Mouse (Mus musculus) CH12.LX (cell line): ENCODE data around the gene Bst1. TPM values are rescaled to one million over a fixed set of nuclear protein-coding genes. Genes with fewer than 3 reads are reported as not detected.

Experiments used
- DNase-seq: peaks from one replicate; pipeline ENCODE4 v3.0.0-alpha.2; 2013; ENCODE audit errors: extremely low read depth
- H3K27ac ChIP-seq: 2 replicates; pipeline ENCODE4 v1.5.1; 2012; ENCODE audit warnings: low read depth, mild to moderate bottlenecking, control low read depth, moderate library complexity; ENCODE audit not compliant: insufficient read depth
- H3K27me3 ChIP-seq: replicated peaks from 2 replicates; pipeline ENCODE3; 2012; ENCODE audit warnings: inconsistent platforms
- H3K36me3 ChIP-seq, 2 experiments: replicated peaks in 1 of 2; 2 replicates each; pipeline versions ENCODE3 to v1.6.1; 2012; ENCODE audit warnings: inconsistent platforms in 1 of 2, low read length in 1 of 2, mild to moderate bottlenecking in 1 of 2, mixed read lengths in 1 of 2, moderate library complexity in 1 of 2; ENCODE audit not compliant: control insufficient read depth in 1 of 2, insufficient read depth in 1 of 2
- H3K4me1 ChIP-seq, 2 experiments: 2 replicates each; pipeline ENCODE4 v1.6.1; 2012; ENCODE audit warnings: inconsistent platforms in 1 of 2, moderate library complexity in 1 of 2; ENCODE audit not compliant: insufficient read depth in 2 of 2, control insufficient read depth in 1 of 2
- H3K4me2 ChIP-seq: 2 replicates; pipeline ENCODE4 v1.6.1; 2012; ENCODE audit warnings: low read depth, mild to moderate bottlenecking, control low read depth; ENCODE audit not compliant: poor library complexity, insufficient read depth, severe bottlenecking
- H3K4me3 ChIP-seq, 3 experiments: fragments of 150-350 bp in 1 of 3; sonication (generic) in 1 of 3; replicated peaks in 1 of 3; 2 replicates each; pipeline versions ENCODE3 to v1.5.1; 2011 to 2012; ENCODE audit warnings: low read depth in 2 of 3, low read length in 2 of 3, mild to moderate bottlenecking in 2 of 3, moderate library complexity in 2 of 3, control low read depth in 1 of 3, improper control_type of control experiment in 1 of 3, inconsistent platforms in 1 of 3, mixed read lengths in 1 of 3; ENCODE audit not compliant: poor library complexity in 1 of 3
- H3K79me2 ChIP-seq: replicated peaks from 2 replicates; pipeline ENCODE4 v1.6.1; 2012; ENCODE audit warnings: mild to moderate bottlenecking, moderate library complexity; ENCODE audit not compliant: control insufficient read depth, poor library complexity, insufficient read depth, severe bottlenecking; ENCODE audit errors: extremely low read depth
- H3K9ac ChIP-seq: 2 replicates; pipeline ENCODE4 v1.6.1; 2012; ENCODE audit warnings: low read depth, mild to moderate bottlenecking, control low read depth, moderate library complexity; ENCODE audit not compliant: insufficient read depth
- H3K9me3 ChIP-seq: replicated peaks from 2 replicates; pipeline ENCODE3; 2012; ENCODE audit warnings: low read length, inconsistent platforms, mixed read lengths
- BHLHE40 ChIP-seq: IDR thresholded peaks from 2 replicates; pipeline ENCODE4 v1.6.1; 2011; ENCODE audit warnings: mild to moderate bottlenecking, low read depth, low read length, improper control_type of control experiment
- CHD1 ChIP-seq: IDR thresholded peaks from 2 replicates; pipeline ENCODE4 v1.6.1; 2012; ENCODE audit warnings: low read depth, low read length, improper control_type of control experiment, inconsistent platforms
- CHD2 ChIP-seq: IDR thresholded peaks from 2 replicates; pipeline ENCODE4 v1.6.1; 2011; ENCODE audit warnings: low read length, improper control_type of control experiment
- CTCF ChIP-seq, 2 experiments: IDR thresholded peaks in 1 of 2; conservative IDR thresholded peaks in 1 of 2; 2 replicates each; pipeline ENCODE4 v1.5.1; 2011 to 2012; ENCODE audit warnings: low read depth in 2 of 2, low read length in 2 of 2, improper control_type of control experiment in 1 of 2, inconsistent platforms in 1 of 2, mild to moderate bottlenecking in 1 of 2, moderate library complexity in 1 of 2
- ELF1 ChIP-seq: IDR thresholded peaks from 2 replicates; pipeline ENCODE4 v1.6.1; 2014; ENCODE audit warnings: low read depth, mild to moderate bottlenecking, inconsistent platforms, low read length, improper control_type of control experiment
- GABPA ChIP-seq: IDR thresholded peaks from 2 replicates; pipeline ENCODE4 v1.6.1; 2012; ENCODE audit warnings: low read depth, low read length, improper control_type of control experiment, inconsistent platforms; ENCODE audit not compliant: insufficient replicate concordance
- HCFC1 ChIP-seq: IDR thresholded peaks from 2 replicates; pipeline ENCODE4 v1.6.1; 2012; ENCODE audit warnings: low read depth, mild to moderate bottlenecking, inconsistent platforms, low read length, improper control_type of control experiment
- IRF4 ChIP-seq: IDR thresholded peaks from 2 replicates; pipeline ENCODE4 v1.6.1; 2014; ENCODE audit warnings: low read depth, mild to moderate bottlenecking, inconsistent platforms, low read length, improper control_type of control experiment
- JUND ChIP-seq: conservative IDR thresholded peaks from 2 replicates; pipeline ENCODE4 v1.6.1; 2011; ENCODE audit warnings: low read depth, low read length, improper control_type of control experiment
- KAT2A ChIP-seq: IDR thresholded peaks from 2 replicates; pipeline ENCODE4 v1.6.1; 2012; ENCODE audit warnings: low read length, improper control_type of control experiment, inconsistent platforms; ENCODE audit not compliant: insufficient replicate concordance
- MAFK ChIP-seq: IDR thresholded peaks from 2 replicates; pipeline ENCODE4 v1.6.1; 2011; ENCODE audit warnings: low read length, improper control_type of control experiment; ENCODE audit not compliant: insufficient replicate concordance
- MAX ChIP-seq: IDR thresholded peaks from 2 replicates; pipeline ENCODE4 v1.6.1; 2011; ENCODE audit warnings: low read length, improper control_type of control experiment
- MAZ ChIP-seq: IDR thresholded peaks from 2 replicates; pipeline ENCODE4 v1.6.1; 2012; ENCODE audit warnings: low read depth, mild to moderate bottlenecking, inconsistent platforms, low read length, improper control_type of control experiment, moderate library complexity
- MEF2A ChIP-seq: IDR thresholded peaks from 2 replicates; pipeline ENCODE4 v1.6.1; 2014; ENCODE audit warnings: low read depth, mild to moderate bottlenecking, inconsistent platforms, low read length, improper control_type of control experiment, borderline replicate concordance
- MXI1 ChIP-seq: IDR thresholded peaks from 2 replicates; pipeline ENCODE4 v1.6.1; 2011; ENCODE audit warnings: mild to moderate bottlenecking, low read depth, low read length, improper control_type of control experiment
- MYC ChIP-seq: IDR thresholded peaks from 2 replicates; pipeline ENCODE4 v1.6.1; 2011; ENCODE audit warnings: low read depth, mild to moderate bottlenecking, improper control_type of control experiment, low read length
- NRF1 ChIP-seq: IDR thresholded peaks from 2 replicates; pipeline ENCODE4 v1.6.1; 2014; ENCODE audit warnings: low read depth, mild to moderate bottlenecking, inconsistent platforms, low read length, improper control_type of control experiment, moderate library complexity
- PAX5 ChIP-seq: IDR thresholded peaks from 2 replicates; pipeline ENCODE4 v1.6.1; 2012; ENCODE audit warnings: low read length, inconsistent platforms, mixed read lengths
- POLR2A ChIP-seq: IDR thresholded peaks from 2 replicates; pipeline ENCODE4 v1.6.1; 2011; ENCODE audit warnings: low read depth, mild to moderate bottlenecking, improper control_type of control experiment, low read length
- POLR2AphosphoS2 ChIP-seq: IDR thresholded peaks from 2 replicates; pipeline ENCODE4 v1.6.1; 2011; ENCODE audit warnings: low read depth, low read length, improper control_type of control experiment
- RAD21 ChIP-seq: IDR thresholded peaks from 2 replicates; pipeline ENCODE4 v1.6.1; 2011; ENCODE audit warnings: low read depth, mild to moderate bottlenecking, low read length, improper control_type of control experiment, moderate library complexity
- RCOR1 ChIP-seq: conservative IDR thresholded peaks from 2 replicates; pipeline ENCODE4 v1.6.1; 2012; ENCODE audit warnings: low read depth, mild to moderate bottlenecking, inconsistent platforms, low read length, improper control_type of control experiment
- SMC3 ChIP-seq: IDR thresholded peaks from 2 replicates; pipeline ENCODE4 v1.6.1; 2011; ENCODE audit warnings: low read depth, low read length, improper control_type of control experiment
- TBP ChIP-seq: conservative IDR thresholded peaks from 2 replicates; pipeline ENCODE4 v1.6.1; 2011; ENCODE audit warnings: low read depth, low read length, improper control_type of control experiment
- UBTF ChIP-seq: IDR thresholded peaks from 2 replicates; pipeline ENCODE4 v1.6.1; 2012; ENCODE audit warnings: low read depth, mild to moderate bottlenecking, inconsistent platforms, low read length, improper control_type of control experiment, moderate library complexity
- USF2 ChIP-seq: conservative IDR thresholded peaks from 2 replicates; pipeline ENCODE4 v1.6.1; 2011; ENCODE audit warnings: low read depth, low read length, improper control_type of control experiment
- ZC3H11A ChIP-seq: IDR thresholded peaks from 2 replicates; pipeline ENCODE4 v1.6.1; 2012; ENCODE audit warnings: low read depth, mild to moderate bottlenecking, inconsistent platforms, low read length, improper control_type of control experiment
- ZKSCAN1 ChIP-seq: IDR thresholded peaks from 2 replicates; pipeline ENCODE4 v1.6.1; 2012; ENCODE audit warnings: low read depth, inconsistent platforms, low read length, improper control_type of control experiment, borderline replicate concordance
- ZMIZ1 ChIP-seq: IDR thresholded peaks from 2 replicates; pipeline ENCODE4 v1.6.1; 2012; ENCODE audit warnings: low read depth, mild to moderate bottlenecking, inconsistent platforms, low read length, improper control_type of control experiment
- ZNF384 ChIP-seq: IDR thresholded peaks from 2 replicates; pipeline ENCODE4 v1.6.1; 2012; ENCODE audit warnings: low read depth, low read length, improper control_type of control experiment, inconsistent platforms
- dilution Hi-C: fragments of 300-500 bp; cut with MboI; formaldehyde crosslinking; loops from 2 replicates; pipeline ENCODE4 v1.14.3; 2020; ENCODE audit warnings: low sequenced_read_pairs; ENCODE audit not compliant: extremely low pct_unique_long_range_greater_than_20kb, extremely low pct_ligation_motif_present
- in situ Hi-C: fragments of 300-500 bp; cut with MboI; formaldehyde crosslinking; loops from 3 replicates; pipeline ENCODE4 v1.14.3; 2019; ENCODE audit warnings: low sequenced_read_pairs, low pct_ligation_motif_present, low pct_unique_long_range_greater_than_20kb, mixed read lengths
- polyA plus RNA-seq: library from polyadenylated mRNA; unstranded; fragments of >175 nt; gene quantifications from 2 replicates; pipeline ENCODE4 v1.2.1, GENCODE M21; 2012; ENCODE audit warnings: low read depth; ENCODE audit not compliant: insufficient read length
- total RNA-seq, 2 experiments: library from RNA; depleted of rRNA; stranded (reverse); fragments of 300-350 nt in 1 of 2; fragments of >200 nt in 1 of 2; gene quantifications; 2 replicates each; pipeline ENCODE4 v1.2.3; 2012 to 2014

Gene Bst1
- total and polyA plus RNA-seq, 3 experiments, result 1.9 to 9.9 (median 4.8) TPM

DNA sequence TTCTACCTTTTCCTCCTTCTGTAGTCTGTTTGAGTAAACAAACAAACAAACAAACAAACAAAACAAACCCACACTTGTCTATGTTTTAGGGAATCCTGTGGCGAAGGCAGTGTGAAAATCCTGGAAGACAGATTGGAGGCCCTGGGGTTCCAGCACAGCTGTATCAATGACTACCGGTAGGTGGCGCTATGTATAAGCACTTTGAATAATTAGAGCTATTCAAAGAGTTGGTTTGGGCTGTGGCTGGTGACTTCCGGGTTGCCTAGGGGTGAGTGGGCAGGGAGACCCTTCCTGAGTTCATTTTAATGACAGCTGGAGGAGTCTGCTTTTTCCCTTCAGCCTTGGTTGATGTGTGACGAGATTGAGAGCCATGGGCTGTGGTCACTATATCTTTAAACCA, 18.7 kb downstream of the Bst1 start:
- dilution Hi-C loops (no loop called here), in situ Hi-C loops (no loop called here)
- H3K27me3 ChIP-seq, result no peaks in the 10 kb centered on the region
- no peaks in the 10 kb centered on the region for H3K79me2 ChIP-seq
- no peak overlapping the region for H3K27ac ChIP-seq
- H3K36me3 ChIP-seq, result peaks cover 0 to 4% of the 10 kb centered on the region in 2 experiments
- DNase-seq, result peak; percentile 59
- no peak overlapping the region for H3K4me2 ChIP-seq
- H3K9ac ChIP-seq, result no peak overlapping the region
- H3K4me3 ChIP-seq, result no peak overlapping the region
- no peaks in the 10 kb centered on the region for H3K9me3 ChIP-seq
- peaks cover 0 to 15% of the 10 kb centered on the region in 2 experiments; a peak in 2 of 4 replicates for H3K4me1 ChIP-seq
- peak; percentile 31 for TF ChIP-seq SMC3
- TF ChIP-seq ZMIZ1, result no peak
- TF ChIP-seq TBP, result no peak
- peak; percentile 83 for TF ChIP-seq ELF1
- TF ChIP-seq CTCF (conservative IDR thresholded peaks at IDR 0.05 in 1 of 2, IDR thresholded peaks at IDR 0.05 in 1 of 2; ENCODE audit: low read depth in 2 of 2, low read length in 2 of 2), result peak; percentile 72 to 83
- TF ChIP-seq RAD21, result peak; percentile 48
- TF ChIP-seq ZNF384, result no peak
- no peak for TF ChIP-seq BHLHE40
- no peak for TF ChIP-seq IRF4
- TF ChIP-seq CHD2, result no peak
- no peak for TF ChIP-seq GABPA

DNA sequence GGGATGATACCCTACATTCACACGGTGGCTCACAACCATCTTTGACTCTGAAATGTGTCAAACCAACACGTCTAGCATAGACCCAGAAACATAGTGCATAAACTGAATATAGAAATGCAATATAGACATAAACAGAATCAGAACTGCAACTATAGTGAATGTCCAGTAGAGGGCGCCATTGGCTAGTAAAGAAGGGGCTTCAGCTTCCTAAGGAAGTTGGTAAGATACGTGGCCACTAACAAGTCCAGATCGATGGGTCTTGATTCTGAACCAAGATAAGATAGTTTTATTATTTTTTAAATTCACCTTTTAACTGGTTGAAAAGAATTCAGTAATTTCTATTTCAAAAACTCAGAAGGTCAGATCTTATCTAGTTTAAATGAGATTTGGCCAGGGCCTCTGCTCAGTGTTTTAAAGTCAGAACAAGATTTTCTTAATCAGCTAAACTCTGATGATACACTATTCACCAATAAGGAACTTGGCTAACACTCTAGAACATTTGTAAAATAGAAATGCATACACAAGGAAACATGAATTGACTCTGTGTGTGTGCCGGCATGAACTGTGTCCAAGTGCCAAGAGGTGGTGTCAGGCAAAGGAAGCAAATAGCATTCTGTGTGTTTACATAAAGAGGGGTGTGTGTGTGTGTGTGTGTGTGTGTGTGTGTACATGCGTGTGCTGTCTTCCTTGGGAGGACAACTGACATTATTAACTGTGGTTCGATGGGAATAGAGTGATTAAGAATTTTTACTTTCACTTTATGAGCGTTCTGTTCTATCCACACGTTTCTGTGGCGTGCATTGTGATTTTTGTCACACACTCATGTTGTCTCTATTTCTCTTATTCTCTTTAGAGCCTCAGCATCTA, 22.7 kb downstream of the Bst1 start:
- peak overlapping the region; percentile 61; the same call in 1 of the 2 replicates for H3K9ac ChIP-seq
- peak overlapping the region; percentile 100 for H3K4me2 ChIP-seq
- peak overlapping the region; percentile 29 to 64 (median 32) for H3K4me3 ChIP-seq
- DNase-seq, result peak; percentile 87
- peaks cover 0 to 4% of the 10 kb centered on the region in 2 experiments for H3K36me3 ChIP-seq
- no peaks in the 10 kb centered on the region for H3K27me3 ChIP-seq
- no peaks in the 10 kb centered on the region for H3K79me2 ChIP-seq
- peaks cover 11% of the 10 kb centered on the region for H3K9me3 ChIP-seq
- dilution Hi-C loops, result no loop called here
- H3K27ac ChIP-seq, result peak overlapping the region; percentile 67; the same call in 1 of the 2 replicates
- in situ Hi-C loops, result no loop called here
- peaks cover 3 to 35% of the 10 kb centered on the region in 2 experiments for H3K4me1 ChIP-seq
- TF ChIP-seq USF2 (no peak), UBTF (no peak), POLR2A (no peak), JUND (no peak), MYC (no peak), POLR2AphosphoS2 (no peak), MXI1 (peak; percentile 54), CHD1 (no peak), ZMIZ1 (no peak), CHD2 (no peak), PAX5 (no peak), IRF4 (no peak), NRF1 (no peak), KAT2A (no peak), CTCF (conservative IDR thresholded peaks at IDR 0.05 in 1 of 2, IDR thresholded peaks at IDR 0.05 in 1 of 2; ENCODE audit: low read depth in 2 of 2, low read length in 2 of 2) (peak; percentile 70 to 94), MAZ (no peak), MAFK (peak; percentile 87), MAX (peak; percentile 58; the same call in 1 of the 2 replicates), BHLHE40 (no peak), MEF2A (no peak), RCOR1 (0 out of 2 replicates have a peak, but pooled peaks have one; percentile 46), ZKSCAN1 (no peak), HCFC1 (0 out of 2 replicates have a peak, but pooled peaks have one; percentile 12), ZC3H11A (peak; percentile 53)
